Mouse (Mus musculus) heart, postnatal 0 days (tissue): ENCODE results near the gene Pacs2. TPM values are rescaled to one million over a fixed set of nuclear protein-coding genes. Genes with fewer than 3 reads are reported as not detected.

Experiments
- ATAC-seq: fragments of 200-750 bp; cut with Nextera tagmentation; 2 replicates; pipeline ENCODE4 v1.8.0; 2017; ENCODE audit warnings: low read depth, moderate number of reproducible peaks, moderate library complexity; ENCODE audit not compliant: insufficient read depth
- DNase-seq: peaks from one replicate; pipeline ENCODE4 v3.0.0-alpha.2; 2016; ENCODE audit warnings: low spot score
- H3K27ac ChIP-seq: fragments of 300-500 bp; sonication (generic); 2 replicates; pipeline ENCODE4 v1.5.1; 2014; ENCODE audit warnings: low read depth, mild to moderate bottlenecking
- H3K27me3 ChIP-seq: fragments of 300-500 bp; sonication (generic); 2 replicates; pipeline ENCODE4 v1.6.1; 2014; ENCODE audit warnings: low read length, mixed read lengths; ENCODE audit not compliant: control insufficient read depth, insufficient read depth
- H3K36me3 ChIP-seq: fragments of 300-500 bp; sonication (generic); replicated peaks from 2 replicates; pipeline ENCODE4 v1.6.1; 2014; ENCODE audit warnings: low read length, mixed read lengths; ENCODE audit not compliant: control insufficient read depth, insufficient read depth
- H3K4me1 ChIP-seq: fragments of 300-500 bp; sonication (generic); 2 replicates; pipeline ENCODE4 v1.6.1; 2014; ENCODE audit warnings: antibody characterized with exemption; ENCODE audit not compliant: control insufficient read depth, insufficient read depth
- H3K4me2 ChIP-seq: fragments of 300-500 bp; sonication (generic); 2 replicates; pipeline ENCODE4 v1.6.1; 2014; ENCODE audit warnings: low read depth, mild to moderate bottlenecking, low read length, moderate library complexity
- H3K4me3 ChIP-seq: fragments of 300-500 bp; sonication (generic); 2 replicates; pipeline ENCODE4 v1.5.1; 2014; ENCODE audit warnings: low read depth, low read length
- H3K9ac ChIP-seq: fragments of 300-500 bp; sonication (generic); replicated peaks from 2 replicates; pipeline ENCODE4 v1.6.1; 2014; ENCODE audit warnings: low read depth, low read length, mixed read lengths
- H3K9me3 ChIP-seq: fragments of 300-500 bp; sonication (generic); replicated peaks from 2 replicates; pipeline ENCODE4 v1.6.1; 2016; ENCODE audit warnings: low read length; ENCODE audit not compliant: control insufficient read depth
- CTCF ChIP-seq: IDR thresholded peaks from 2 replicates; pipeline ENCODE4 v1.5.1; 2016; ENCODE audit warnings: antibody characterized with exemption, control low read depth, low read depth
- EP300 ChIP-seq: IDR thresholded peaks from 2 replicates; pipeline ENCODE4 v1.6.1; 2016; ENCODE audit warnings: antibody characterized with exemption, low read depth
- WGBS: fragments of 180-500 bp; shearing (Covaris S2); extraction: QIAGEN DNeasy Blood & Tissue Kit; methylation state at CpG from one replicate; pipeline ENCODE4 v1.1.7; 2014; 5-methylcytosine and 5-hydroxymethylcytosine counted together
- polyA plus RNA-seq: library from polyadenylated mRNA; unstranded; fragments of >200 nt; fragmentation: Nextera tagmentation; extraction: Ambion mirVana; gene quantifications from 2 replicates; pipeline ENCODE4 v1.2.1, GENCODE M21; 2015
- total RNA-seq: library from RNA; depleted of rRNA; stranded (reverse); fragments of >200 nt; gene quantifications from 2 replicates; pipeline ENCODE4 v1.2.3, GENCODE M21; 2014; ENCODE audit warnings: low replicate concordance

The Pacs2 gene
- total and polyA plus RNA-seq, 2 experiments from 2014 or later: 5.1 to 38.5 TPM

GRCm38 (mm10) chr12:112990706-112991405, 23.5 kb upstream of the Pacs2 start:
- 79% methylated on average over 5 of the region's 5 CpGs for WGBS
- H3K27ac ChIP-seq: no peak overlapping the region
- no peaks in the 10 kb centered on the region for H3K4me1 ChIP-seq
- no peak overlapping the region for H3K9ac ChIP-seq
- peaks cover 34% of the 10 kb centered on the region for H3K36me3 ChIP-seq
- no peaks in the 10 kb centered on the region for H3K9me3 ChIP-seq
- no peak overlapping the region for H3K4me2 ChIP-seq
- H3K27me3 ChIP-seq: no peaks in the 10 kb centered on the region
- no peak overlapping the region for H3K4me3 ChIP-seq
- DNase-seq (no peak), ATAC-seq (no peak)
- TF ChIP-seq CTCF (no peak), EP300 (no peak)

- no peak for ATAC-seq
- 66% methylated on average over 2 of the region's 2 CpGs for WGBS
Observed at GRCm38 (mm10) chr12:112991444-112991843, 22.9 kb upstream of the Pacs2 start.

GRCm38 (mm10) chr12:112994153-112994552, 20.2 kb upstream of the Pacs2 start:
- H3K4me3 ChIP-seq: no peak overlapping the region
- no peak for DNase-seq
- 66% methylated on average over 4 of the region's 4 CpGs for WGBS
- no peaks in the 10 kb centered on the region for H3K27me3 ChIP-seq
- no peak overlapping the region for H3K27ac ChIP-seq
- no peak for ATAC-seq
- no peak overlapping the region for H3K4me2 ChIP-seq
- no peak overlapping the region for H3K9ac ChIP-seq
- H3K9me3 ChIP-seq: no peaks in the 10 kb centered on the region
- peaks cover 8% of the 10 kb centered on the region for H3K4me1 ChIP-seq
- TF ChIP-seq EP300 (no peak), CTCF (no peak)
- 0 out of 2 replicates have a peak, but pooled peaks cover 22% of the 10 kb centered on the region for H3K36me3 ChIP-seq

More at GRCm38 (mm10) chr12:112991444-112991843, 22.9 kb upstream of the Pacs2 start:
- no peak overlapping the region for H3K4me3 ChIP-seq
- no peaks in the 10 kb centered on the region for H3K4me1 ChIP-seq
- TF ChIP-seq EP300 (no peak), CTCF (no peak)
- H3K27me3 ChIP-seq: no peaks in the 10 kb centered on the region
- H3K27ac ChIP-seq: no peak overlapping the region
- no peak overlapping the region for H3K9ac ChIP-seq
- peaks cover 30% of the 10 kb centered on the region for H3K36me3 ChIP-seq
- no peaks in the 10 kb centered on the region for H3K9me3 ChIP-seq
- DNase-seq: no peak
- no peak overlapping the region for H3K4me2 ChIP-seq

- peak overlapping the region; percentile 97 for H3K27ac ChIP-seq
- 1% methylated on average over 56 of the region's 56 CpGs for WGBS
- no peaks in the 10 kb centered on the region for H3K27me3 ChIP-seq
- H3K4me2 ChIP-seq: peak overlapping the region; percentile 96
- H3K4me1 ChIP-seq: peaks cover 15% of the 10 kb centered on the region
- TF ChIP-seq CTCF (no peak), EP300 (no peak)
- peak overlapping the region; percentile 79 for H3K4me3 ChIP-seq
- 0 out of 2 replicates have a peak, but pooled peaks cover 12% of the 10 kb centered on the region for H3K36me3 ChIP-seq
- ATAC-seq (no peak), DNase-seq (peak; percentile 21)
- no peaks in the 10 kb centered on the region for H3K9me3 ChIP-seq
- peak overlapping the region; percentile 97 for H3K9ac ChIP-seq
Observed at GRCm38 (mm10) chr12:112999569-113000293, 14.6 kb upstream of the Pacs2 start.

GRCm38 (mm10) chr12:113000294-113001132, 13.8 kb upstream of the Pacs2 start, which contains the start of gene Brf1:
Gene Brf1, minus strand, starts transcription at chr12:113000704.
- DNase-seq: peak; percentile 100
- WGBS: under 1% methylated on average over 73 of the region's 96 CpGs
- H3K9me3 ChIP-seq: no peaks in the 10 kb centered on the region
- peak; percentile 96 for ATAC-seq
- 0 out of 2 replicates have a peak, but pooled peaks cover 12% of the 10 kb centered on the region for H3K36me3 ChIP-seq
- TF ChIP-seq CTCF (0 out of 2 replicates have a peak, but pooled peaks have one; percentile 11), EP300 (no peak; the same call in 1 of the 2 replicates)
- H3K27me3 ChIP-seq: no peaks in the 10 kb centered on the region
- peak within 1 kb of the TSS; percentile 96 for H3K4me2 ChIP-seq
- peak within 1 kb of the TSS; percentile 79 for H3K4me3 ChIP-seq
- peak within 1 kb of the TSS; percentile 97 for H3K9ac ChIP-seq
- peaks cover 15% of the 10 kb centered on the region for H3K4me1 ChIP-seq
- H3K27ac ChIP-seq: peak within 1 kb of the TSS; percentile 97
